16 mouse cellular contexts compared by ENCODE assay signal in the genomic region with DNA sequence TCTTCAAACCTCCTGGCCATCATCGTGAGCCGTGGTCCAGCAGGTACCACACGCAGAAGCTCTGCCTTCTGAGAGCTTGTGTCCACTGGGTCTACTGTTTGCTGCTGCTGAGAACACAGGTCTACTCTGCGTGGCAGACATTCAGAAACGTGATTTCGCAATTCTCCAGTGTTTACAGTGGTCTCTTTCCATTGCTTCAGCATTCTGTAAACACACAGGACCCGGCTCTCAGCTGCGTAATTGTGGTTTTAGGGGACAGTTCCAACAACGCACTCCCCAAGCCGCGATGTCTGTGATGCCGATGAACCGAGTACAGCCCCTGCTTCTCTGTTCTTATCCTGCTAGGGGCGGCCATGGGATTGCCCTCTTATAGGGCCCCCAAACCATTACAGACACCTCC. TPM values are rescaled to one million over a fixed set of nuclear protein-coding genes. Genes with fewer than 3 reads are reported as not detected.
DNase-seq lines count a peak whose midpoint lies in the region; ATAC-seq and TF ChIP-seq lines count a peak whose summit lies in the region.
"Had no signal": no experiment of that assay in that cellular context is flagged by ENCODE, and none has a peak within 500 bp of the region (broad histone marks: within the 10 kb centered on the region; RNA-seq: fewer than 3 reads in every experiment).

No protein-coding gene starts in this region.

- H3K4me3 ChIP-seq in hindbrain, embryonic 10.5 days, result no peak overlapping the region
- no peak overlapping the region for H3K4me3 ChIP-seq in hindbrain, postnatal 0 days (ENCODE audit: low read length)
- no peak overlapping the region for H3K4me3 ChIP-seq in embryonic facial prominence, embryonic 15.5 days (replicated peaks)
- no peak overlapping the region for H3K4me3 ChIP-seq in liver, embryonic 14.5 days (ENCODE audit: insufficient read depth in 1 of 2, low read depth in 2 of 2, low read length in 2 of 2)
- H3K4me3 ChIP-seq: erythroblast, embryonic 14.5 days; heart, embryonic 15.5 days; limb, embryonic 10.5 days had no signal

- H3K27ac ChIP-seq in hindbrain, embryonic 10.5 days, result 0 out of 2 replicates have a peak overlapping the region, but pooled peaks have one; percentile 31
- H3K27ac ChIP-seq in hindbrain, postnatal 0 days, result no peak overlapping the region
- peak overlapping the region; percentile 29; the same call in 1 of the 2 replicates for H3K27ac ChIP-seq in embryonic facial prominence, embryonic 15.5 days (replicated peaks)
- no peak overlapping the region for H3K27ac ChIP-seq in liver, embryonic 14.5 days
- H3K27ac ChIP-seq: heart, embryonic 15.5 days; limb, embryonic 10.5 days had no signal

- WGBS in hindbrain, embryonic 10.5 days, result 89% methylated on average over 14 of the region's 14 CpGs
- 84% methylated on average over 14 of the region's 14 CpGs for WGBS in hindbrain, postnatal 0 days
- WGBS in embryonic facial prominence, embryonic 15.5 days, result 76% methylated on average over 14 of the region's 14 CpGs
- WGBS in liver, embryonic 14.5 days (ENCODE audit: insufficient replicate concordance), result 56% methylated on average over 14 of the region's 14 CpGs

- H3K27me3 ChIP-seq in hindbrain, embryonic 10.5 days (ENCODE audit: insufficient read depth, poor library complexity, severe bottlenecking), result peaks cover 3% of the 10 kb centered on the region; the same call in 1 of the 2 replicates
- no peaks in the 10 kb centered on the region for H3K27me3 ChIP-seq in hindbrain, postnatal 0 days (ENCODE audit: insufficient read depth, low read length)
- no peaks in the 10 kb centered on the region for H3K27me3 ChIP-seq in embryonic facial prominence, embryonic 15.5 days
- H3K27me3 ChIP-seq in liver, embryonic 14.5 days (ENCODE audit: control insufficient read depth, insufficient read depth, low read length), result no peaks in the 10 kb centered on the region
- H3K27me3 ChIP-seq: heart, embryonic 15.5 days; Patski had no signal

- DNase-seq in hindbrain, embryonic 10.5 days (ENCODE audit: low spot score), result no peak
- no peak for DNase-seq in hindbrain, postnatal 0 days (ENCODE audit: low spot score)
- no peak for DNase-seq in liver, embryonic 14.5 days (ENCODE audit: low read depth in 3 of 3, low spot score in 3 of 3)
- peak; percentile 50 to 66 for DNase-seq in lung, postnatal 4 days
- DNase-seq in frontal cortex, postnatal 10 days (ENCODE audit: low spot score in 2 of 2), result no peak
- no peak for DNase-seq in thymus, postnatal 10 days (ENCODE audit: low spot score in 2 of 2)
- DNase-seq in kidney, postnatal 4 days, result no peak
- DNase-seq: adrenal gland, adult 8-10 months; layer of hippocampus, adult 9-11 months; thymus, postnatal 4 days had no signal

- H3K9ac ChIP-seq in hindbrain, postnatal 0 days (replicated peaks; ENCODE audit: low read length), result no peak overlapping the region
- no peak overlapping the region for H3K9ac ChIP-seq in embryonic facial prominence, embryonic 15.5 days
- H3K9ac ChIP-seq in liver, embryonic 14.5 days (replicated peaks), result no peak overlapping the region
- H3K9ac ChIP-seq: heart, embryonic 15.5 days had no signal

- TF ChIP-seq EP300 in liver, embryonic 14.5 days (IDR thresholded peaks at IDR 0.05; ENCODE audit: low read depth), result no peak

- H3K4me2 ChIP-seq in hindbrain, postnatal 0 days (ENCODE audit: low read depth, low read length), result no peak overlapping the region
- H3K4me2 ChIP-seq in embryonic facial prominence, embryonic 15.5 days (replicated peaks), result no peak overlapping the region
- H3K4me2 ChIP-seq in liver, embryonic 14.5 days (ENCODE audit: low read depth), result 0 out of 2 replicates have a peak overlapping the region, but pooled peaks have one; percentile 6
- H3K4me2 ChIP-seq: heart, embryonic 15.5 days; midbrain, embryonic 11.5 days had no signal

- H3K4me1 ChIP-seq in hindbrain, embryonic 10.5 days (replicated peaks), result peaks cover 15% of the 10 kb centered on the region
- H3K4me1 ChIP-seq in hindbrain, postnatal 0 days (ENCODE audit: insufficient read depth, low read length), result no peaks in the 10 kb centered on the region
- H3K4me1 ChIP-seq in embryonic facial prominence, embryonic 15.5 days, result peaks cover 8% of the 10 kb centered on the region
- H3K4me1 ChIP-seq in liver, embryonic 14.5 days (replicated peaks; ENCODE audit: control insufficient read depth in 2 of 2, insufficient read depth in 2 of 2, low read length in 1 of 2), result peaks cover under 1 to 3% of the 10 kb centered on the region in 2 experiments; a peak in 3 of 4 replicates

- no peak for ATAC-seq in hindbrain, postnatal 0 days
- no peak for ATAC-seq in embryonic facial prominence, embryonic 15.5 days (ENCODE audit: insufficient number of reproducible peaks, low FRiP score, low TSS enrichment, low read depth)
- peak; percentile 22; the same call in 1 of the 2 replicates for ATAC-seq in liver, embryonic 14.5 days (ENCODE audit: insufficient read depth)
- ATAC-seq: Patski had no signal

- H3K9me3 ChIP-seq in hindbrain, embryonic 10.5 days, result 0 out of 2 replicates have a peak, but pooled peaks cover 3% of the 10 kb centered on the region
- no peaks in the 10 kb centered on the region for H3K9me3 ChIP-seq in hindbrain, postnatal 0 days (ENCODE audit: low read length)
- no peaks in the 10 kb centered on the region for H3K9me3 ChIP-seq in embryonic facial prominence, embryonic 15.5 days (replicated peaks)
- H3K9me3 ChIP-seq in liver, embryonic 14.5 days (ENCODE audit: control insufficient read depth, low read length), result no peaks in the 10 kb centered on the region
- H3K9me3 ChIP-seq: heart, embryonic 15.5 days; limb, embryonic 10.5 days had no signal

- no peaks in the 10 kb centered on the region for H3K36me3 ChIP-seq in hindbrain, embryonic 10.5 days
- no peaks in the 10 kb centered on the region for H3K36me3 ChIP-seq in hindbrain, postnatal 0 days (ENCODE audit: insufficient read depth, low read length)
- H3K36me3 ChIP-seq in embryonic facial prominence, embryonic 15.5 days, result no peaks in the 10 kb centered on the region
- H3K36me3 ChIP-seq in liver, embryonic 14.5 days (replicated peaks; ENCODE audit: control insufficient read depth, insufficient read depth, low read depth), result no peaks in the 10 kb centered on the region
- H3K36me3 ChIP-seq: heart, embryonic 15.5 days; limb, embryonic 10.5 days had no signal

- no peak for TF ChIP-seq CTCF in hindbrain, postnatal 0 days (IDR thresholded peaks at IDR 0.05; ENCODE audit: low read depth)
- TF ChIP-seq CTCF in liver, embryonic 14.5 days (IDR thresholded peaks at IDR 0.05; ENCODE audit: low read depth), result no peak

RNA-seq across cellular contexts. Expression of a gene that starts 16.1 kb away (rescaled TPM):
- polyA plus RNA-seq in hindbrain, embryonic 10.5 days (2016; fragmentation: Nextera tagmentation; extraction: Ambion mirVana), result 77.0 and 86.6 TPM in 2 replicates
- total RNA-seq in hindbrain, postnatal 0 days (2014; rRNA removed), result 48.2 and 52.4 TPM in 2 replicates
- 47.0 and 47.7 TPM in 2 replicates for polyA plus RNA-seq in hindbrain, postnatal 0 days (2015; fragmentation: Nextera tagmentation; extraction: Ambion mirVana)
- 162 and 166 TPM in 2 replicates for polyA plus RNA-seq in embryonic facial prominence, embryonic 15.5 days (2015; fragmentation: Nextera tagmentation; extraction: Ambion mirVana)
- 12.9 and 14.7 TPM in 2 replicates for polyA plus RNA-seq in liver, embryonic 14.5 days (2012; rRNA removed)
- 17.6 and 18.4 TPM in 2 replicates for polyA plus RNA-seq in liver, embryonic 14.5 days (2014; fragmentation: Nextera tagmentation; extraction: Ambion mirVana)

Comparison
In these comparisons a context has a peak if more than half of its experiments do, and no peak if none do; other contexts are left out.
1. H3K27ac ChIP-seq: peak in hindbrain, embryonic 10.5 days (single experiment) and embryonic facial prominence, embryonic 15.5 days (single experiment); none in hindbrain, postnatal 0 days (single experiment) and liver, embryonic 14.5 days (single experiment).
2. DNase-seq: peak in lung, postnatal 4 days (2 of 2); none in hindbrain, embryonic 10.5 days (single experiment), hindbrain, postnatal 0 days (single experiment), liver, embryonic 14.5 days (0 of 3), frontal cortex, postnatal 10 days (0 of 2), thymus, postnatal 10 days (0 of 2) and kidney, postnatal 4 days (0 of 2).